Mouse (Mus musculus) ES-E14 (cell line): Measurements from ENCODE around the gene Hist1h3d.

Experiments used
- CHD2 ChIP-seq: IDR thresholded peaks from 2 replicates; pipeline ENCODE4 v1.6.1; 2014; ENCODE audit warnings: mild to moderate bottlenecking, low read depth, low read length, inconsistent platforms
- MAFK ChIP-seq: IDR thresholded peaks from 2 replicates; pipeline ENCODE4 v1.6.1; 2014; ENCODE audit warnings: mild to moderate bottlenecking, low read depth, low read length, inconsistent platforms; ENCODE audit not compliant: insufficient read depth
- ZNF384 ChIP-seq: IDR thresholded peaks from 2 replicates; pipeline ENCODE4 v1.6.1; 2012; ENCODE audit warnings: low read depth, low read length, inconsistent platforms

GRCm38 (mm10) chr13:23576351-23576881 is 853 bp downstream of the Hist1h3d start:
- no peak for TF ChIP-seq MAFK
- no peak for TF ChIP-seq CHD2
- TF ChIP-seq ZNF384: no peak
